Mouse (Mus musculus) midbrain, embryonic 16.5 days (tissue): Measurements from ENCODE around the gene Cd9. TPM values are rescaled to one million over a fixed set of nuclear protein-coding genes. Genes with fewer than 3 reads are reported as not detected.
A peak's percentile ranks its signal among the peaks of the same experiment; 100 is the strongest.

Source experiments
- ATAC-seq: fragments of 200-750 bp; cut with Nextera tagmentation; 2 replicates; pipeline ENCODE4 v1.8.0; 2017; ENCODE audit warnings: moderate TSS enrichment
- H3K27ac ChIP-seq: fragments of 300-500 bp; sonication (generic); 2 replicates; pipeline ENCODE4 v1.5.1; 2014; ENCODE audit warnings: mild to moderate bottlenecking, low read length, mixed read lengths
- H3K27me3 ChIP-seq: fragments of 300-500 bp; sonication (generic); 2 replicates; pipeline ENCODE4 v1.6.1; 2014; ENCODE audit warnings: low read depth, low read length, mixed read lengths; ENCODE audit not compliant: control insufficient read depth, insufficient read depth
- H3K36me3 ChIP-seq: fragments of 300-500 bp; sonication (generic); 2 replicates; pipeline ENCODE4 v1.6.1; 2014; ENCODE audit warnings: mild to moderate bottlenecking, low read length, moderate library complexity, mixed read lengths; ENCODE audit not compliant: control insufficient read depth, insufficient read depth
- H3K4me1 ChIP-seq: fragments of 300-500 bp; sonication (generic); 2 replicates; pipeline ENCODE4 v1.6.1; 2014; ENCODE audit warnings: mild to moderate bottlenecking, low read length, mixed read lengths; ENCODE audit not compliant: control insufficient read depth, insufficient read depth
- H3K4me2 ChIP-seq: fragments of 300-500 bp; sonication (generic); 2 replicates; pipeline ENCODE4 v1.6.1; 2014; ENCODE audit warnings: mild to moderate bottlenecking, low read length, mixed read lengths
- H3K4me3 ChIP-seq: fragments of 300-500 bp; sonication (generic); 2 replicates; pipeline ENCODE4 v1.5.1; 2014; ENCODE audit warnings: low read depth, mild to moderate bottlenecking, low read length, moderate library complexity, mixed read lengths
- H3K9ac ChIP-seq: fragments of 300-500 bp; sonication (generic); 2 replicates; pipeline ENCODE4 v1.6.1; 2014; ENCODE audit warnings: low read depth, low read length, mixed read lengths
- H3K9me3 ChIP-seq: fragments of 300-500 bp; sonication (generic); replicated peaks from 2 replicates; pipeline ENCODE4 v1.6.1; 2014; ENCODE audit warnings: mild to moderate bottlenecking, low read length, mixed read lengths; ENCODE audit not compliant: control insufficient read depth, poor library complexity, severe bottlenecking
- WGBS: fragments of 180-500 bp; shearing (Covaris S2); extraction: QIAGEN DNeasy Blood & Tissue Kit; methylation state at CpG from one replicate; pipeline ENCODE4 v1.1.7; 2014; 5-methylcytosine and 5-hydroxymethylcytosine counted together
- polyA plus RNA-seq: library from polyadenylated mRNA; unstranded; fragments of >200 nt; fragmentation: Nextera tagmentation; extraction: Ambion mirVana; gene quantifications from 2 replicates; pipeline ENCODE4 v1.2.1, GENCODE M21; 2015

The Cd9 gene
- polyA plus RNA-seq, 1 experiment from 2014 or later = 88.0 TPM

DNA sequence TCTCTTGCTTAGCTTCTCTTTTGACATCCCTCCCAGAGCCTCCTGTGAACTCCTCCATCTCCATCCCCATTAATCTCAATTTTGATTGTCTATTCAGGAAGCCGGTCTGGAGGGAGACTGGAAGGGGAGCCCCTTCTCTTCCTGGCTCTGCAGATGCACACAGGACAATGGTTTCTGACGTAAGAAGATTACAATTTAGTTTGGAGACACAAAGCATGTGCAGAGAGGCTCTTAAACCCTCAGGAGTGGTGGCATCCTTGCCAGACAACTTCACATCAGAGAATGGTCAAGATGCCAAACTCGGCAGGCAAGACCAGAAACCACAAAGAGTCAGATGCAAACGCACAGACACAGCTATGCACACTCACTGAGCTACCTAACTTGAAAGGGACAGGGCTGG is 22.7 kb downstream of the Cd9 start:
- no peak for ATAC-seq
- no peak overlapping the region for H3K4me2 ChIP-seq
- no peaks in the 10 kb centered on the region for H3K36me3 ChIP-seq
- no peaks in the 10 kb centered on the region for H3K27me3 ChIP-seq
- no peak overlapping the region for H3K9ac ChIP-seq
- no peak overlapping the region for H3K4me3 ChIP-seq
- H3K4me1 ChIP-seq = peaks cover 5% of the 10 kb centered on the region; the same call in 1 of the 2 replicates
- H3K27ac ChIP-seq = no peak overlapping the region
- H3K9me3 ChIP-seq = no peaks in the 10 kb centered on the region
- WGBS = 36% methylated on average over 4 of the region's 4 CpGs

GRCm38 (mm10) chr6:125471326-125471725 is 23.3 kb downstream of the Cd9 start:
- peaks cover 5% of the 10 kb centered on the region; the same call in 1 of the 2 replicates for H3K4me1 ChIP-seq
- 87% methylated on average over 7 of the region's 7 CpGs for WGBS
- H3K9ac ChIP-seq = no peak overlapping the region
- H3K4me3 ChIP-seq = no peak overlapping the region
- no peak overlapping the region for H3K27ac ChIP-seq
- H3K9me3 ChIP-seq = no peaks in the 10 kb centered on the region
- ATAC-seq = no peak
- H3K4me2 ChIP-seq = no peak overlapping the region
- no peaks in the 10 kb centered on the region for H3K27me3 ChIP-seq
- no peaks in the 10 kb centered on the region for H3K36me3 ChIP-seq

DNA sequence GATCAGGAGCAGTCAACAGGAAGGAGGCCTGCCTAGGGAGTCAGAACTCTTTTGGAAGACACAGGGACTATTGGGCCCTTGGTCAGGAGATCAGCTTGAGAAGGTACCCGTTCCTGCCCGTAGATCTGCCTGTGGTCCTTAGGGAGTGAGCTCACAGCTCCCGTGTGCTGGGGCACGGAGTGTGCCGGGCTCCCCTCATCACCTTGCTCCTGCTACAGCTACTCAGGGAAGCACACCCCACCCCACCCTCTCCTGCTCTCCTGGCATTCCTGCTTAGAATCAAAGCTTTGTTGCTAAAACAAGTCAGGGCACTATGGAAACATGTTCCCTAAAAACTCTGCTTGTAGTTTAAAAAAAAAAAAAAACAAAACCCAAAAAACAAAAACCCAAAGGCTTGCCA is 24.0 kb downstream of the Cd9 start:
- H3K4me3 ChIP-seq = no peak overlapping the region
- H3K9ac ChIP-seq = no peak overlapping the region
- no peak overlapping the region for H3K4me2 ChIP-seq
- H3K4me1 ChIP-seq = peaks cover 5% of the 10 kb centered on the region; the same call in 1 of the 2 replicates
- H3K36me3 ChIP-seq = no peaks in the 10 kb centered on the region
- ATAC-seq = no peak
- 95% methylated on average over 5 of the region's 5 CpGs for WGBS
- no peaks in the 10 kb centered on the region for H3K9me3 ChIP-seq
- H3K27ac ChIP-seq = no peak overlapping the region
- no peaks in the 10 kb centered on the region for H3K27me3 ChIP-seq

- no peak for ATAC-seq
- no peak overlapping the region for H3K4me2 ChIP-seq
- H3K27ac ChIP-seq = no peak overlapping the region
- peaks cover 5% of the 10 kb centered on the region; the same call in 1 of the 2 replicates for H3K4me1 ChIP-seq
- H3K9me3 ChIP-seq = no peaks in the 10 kb centered on the region
- WGBS = 81% methylated on average over 4 of the region's 4 CpGs
- H3K27me3 ChIP-seq = no peaks in the 10 kb centered on the region
- H3K36me3 ChIP-seq = no peaks in the 10 kb centered on the region
- H3K4me3 ChIP-seq = no peak overlapping the region
- no peak overlapping the region for H3K9ac ChIP-seq
Observed at GRCm38 (mm10) chr6:125469222-125469621, 25.4 kb downstream of the Cd9 start.

DNA sequence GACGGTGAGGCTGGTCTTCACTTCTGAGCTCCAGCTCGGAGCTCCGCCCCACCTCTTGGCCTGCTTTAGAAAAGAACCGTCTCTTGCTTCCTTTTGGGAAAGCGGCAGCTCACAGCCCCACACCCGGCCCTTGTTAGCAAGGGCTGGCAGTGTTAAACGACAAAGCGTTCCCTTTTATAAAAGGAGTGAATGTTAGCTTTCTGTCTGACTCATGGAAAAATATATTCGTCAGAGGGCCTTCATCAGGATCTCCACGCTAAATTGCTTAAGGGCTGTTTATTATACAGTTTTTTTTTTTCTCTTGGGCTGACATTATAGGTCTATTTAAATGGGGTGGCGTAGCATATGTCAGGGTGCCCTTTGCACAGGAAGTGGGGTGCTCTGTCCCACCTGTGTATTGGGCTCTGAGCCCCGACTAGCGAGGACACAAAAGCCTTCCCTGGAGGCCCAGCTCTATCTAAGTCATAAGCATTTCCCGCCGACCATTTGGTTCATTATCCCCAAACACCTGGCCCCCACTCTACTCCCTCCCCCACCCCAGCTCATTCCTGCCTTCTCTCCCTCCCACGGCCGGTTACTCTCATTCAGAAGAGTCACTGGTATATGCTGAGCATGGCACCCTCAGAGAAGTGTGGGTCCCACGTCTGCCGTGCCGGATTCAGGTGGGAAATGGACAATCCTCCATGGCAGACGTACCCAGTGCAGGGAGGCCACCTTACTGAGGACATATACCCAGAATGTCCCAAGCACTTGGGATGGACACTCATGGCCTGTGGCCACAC is 26.2 kb downstream of the Cd9 start:
- H3K27ac ChIP-seq = no peak overlapping the region
- no peak overlapping the region for H3K4me2 ChIP-seq
- no peak overlapping the region for H3K4me3 ChIP-seq
- no peaks in the 10 kb centered on the region for H3K36me3 ChIP-seq
- H3K27me3 ChIP-seq = no peaks in the 10 kb centered on the region
- ATAC-seq = no peak
- H3K9me3 ChIP-seq = no peaks in the 10 kb centered on the region
- 54% methylated on average over 21 of the region's 21 CpGs for WGBS
- H3K9ac ChIP-seq = no peak overlapping the region
- peaks cover 5% of the 10 kb centered on the region; the same call in 1 of the 2 replicates for H3K4me1 ChIP-seq

DNA sequence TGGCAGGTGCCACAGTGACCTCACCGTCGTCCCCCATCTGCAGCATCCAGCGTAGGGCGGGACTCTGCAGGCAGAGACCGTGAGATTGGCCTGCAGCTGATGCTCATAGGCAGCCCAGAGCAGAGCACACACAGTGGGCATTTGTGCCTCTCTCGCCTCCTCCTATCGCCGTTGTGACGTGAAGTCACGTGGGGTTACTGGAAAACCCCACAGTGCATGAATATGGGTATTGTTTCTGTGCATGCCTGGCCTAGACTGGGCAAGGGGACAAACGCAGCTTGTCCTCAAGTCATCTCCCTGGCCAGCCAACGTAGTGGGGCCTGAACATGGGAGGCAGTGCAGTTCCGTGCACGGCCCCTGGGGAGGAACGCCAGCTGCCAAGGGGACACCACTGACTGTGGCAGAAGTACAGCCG is 27.3 kb downstream of the Cd9 start:
- H3K4me1 ChIP-seq = peaks cover 5% of the 10 kb centered on the region; the same call in 1 of the 2 replicates
- no peaks in the 10 kb centered on the region for H3K36me3 ChIP-seq
- H3K27me3 ChIP-seq = no peaks in the 10 kb centered on the region
- H3K4me3 ChIP-seq = no peak overlapping the region
- H3K9ac ChIP-seq = no peak overlapping the region
- no peak overlapping the region for H3K27ac ChIP-seq
- ATAC-seq = peak; percentile 90
- H3K9me3 ChIP-seq = no peaks in the 10 kb centered on the region
- H3K4me2 ChIP-seq = no peak overlapping the region
- WGBS = 64% methylated on average over 16 of the region's 16 CpGs

DNA sequence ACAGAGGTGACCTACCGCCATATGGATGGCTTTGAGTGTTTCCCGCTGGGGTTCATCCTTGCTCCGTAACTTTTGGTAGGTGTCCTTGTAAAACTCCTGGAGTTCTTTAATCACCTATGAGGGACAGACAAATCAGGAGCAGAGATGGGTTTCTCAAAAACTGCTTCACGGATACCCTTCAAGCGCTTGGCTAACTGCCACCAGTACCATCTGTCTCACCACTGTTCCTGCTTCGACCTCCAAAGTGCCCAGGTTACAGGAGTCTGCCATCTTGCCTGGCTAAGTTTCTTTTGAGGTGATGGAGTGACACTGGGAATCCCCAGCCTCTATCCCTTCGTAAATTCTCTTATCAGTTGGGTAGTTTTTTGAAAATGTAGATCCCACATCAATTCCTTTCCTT is 32.3 kb downstream of the Cd9 start:
- H3K9me3 ChIP-seq = no peaks in the 10 kb centered on the region
- no peak overlapping the region for H3K4me3 ChIP-seq
- H3K27ac ChIP-seq = no peak overlapping the region
- WGBS = 91% methylated on average over 7 of the region's 7 CpGs
- H3K4me2 ChIP-seq = no peak overlapping the region
- H3K9ac ChIP-seq = no peak overlapping the region
- no peaks in the 10 kb centered on the region for H3K36me3 ChIP-seq
- no peaks in the 10 kb centered on the region for H3K4me1 ChIP-seq
- ATAC-seq = no peak
- H3K27me3 ChIP-seq = no peaks in the 10 kb centered on the region

GRCm38 (mm10) chr6:125461788-125462187 is 32.8 kb downstream of the Cd9 start:
- Histone ChIP-seq H3K4me2 (no peak overlapping the region), H3K4me3 (no peak overlapping the region), H3K4me1 (no peaks in the 10 kb centered on the region), H3K36me3 (no peaks in the 10 kb centered on the region), H3K27me3 (no peaks in the 10 kb centered on the region), H3K9ac (no peak overlapping the region), H3K27ac (no peak overlapping the region), H3K9me3 (no peaks in the 10 kb centered on the region)
- ATAC-seq = no peak
- WGBS = 52% methylated on average over 8 of the region's 8 CpGs

GRCm38 (mm10) chr6:125461325-125461724 is 33.3 kb downstream of the Cd9 start:
- Histone ChIP-seq H3K27ac (no peak overlapping the region), H3K9me3 (no peaks in the 10 kb centered on the region), H3K4me2 (no peak overlapping the region), H3K9ac (no peak overlapping the region), H3K4me3 (no peak overlapping the region), H3K27me3 (no peaks in the 10 kb centered on the region), H3K36me3 (no peaks in the 10 kb centered on the region), H3K4me1 (no peaks in the 10 kb centered on the region)
- ATAC-seq = no peak
- WGBS = 91% methylated on average over 7 of the region's 7 CpGs
